Mouse (Mus musculus) lung, adult 10 weeks (tissue): ENCODE measurements around the gene Gm11099. TPM values are rescaled to one million over a fixed set of nuclear protein-coding genes. Genes with fewer than 3 reads are reported as not detected.

Experiments
- polyA plus RNA-seq: library from polyadenylated mRNA; stranded (reverse); fragments of 350-450 nt; fragmentation: Illumina TruSeq; extraction: RNeasy Lipid Tissue Mini Kit (QIAGEN cat#74804); gene quantifications from one replicate; pipeline ENCODE4 v1.2.3, GENCODE M21; 2014; ENCODE audit warnings: low read depth, low replicate concordance; ENCODE audit not compliant: insufficient read depth

Gm11099 gene
- polyA plus RNA-seq = not detected

GRCm38 (mm10) chr2:58859134-58859533 is at the start of gene Gm11099:
Gene Gm11099, plus strand, starts transcription at chr2:58859434.

